Comparison of ENCODE assay signal across 32 mouse cellular contexts in genomic region chr17:32205345-32205744, GRCm38 (mm10). TPM values are rescaled to one million over a fixed set of nuclear protein-coding genes. Genes with fewer than 3 reads are reported as not detected.
DNase-seq lines count a peak whose midpoint lies in the region; TF ChIP-seq lines count a peak whose summit lies in the region.
"Had no signal": no experiment of that assay in that cellular context is flagged by ENCODE, and none has a peak within 500 bp of the region (broad histone marks: within the 10 kb centered on the region; RNA-seq: fewer than 3 reads in every experiment).

No protein-coding gene starts in this region.

- 44% methylated on average over 3 of the region's 3 CpGs for whole genome bisulfite sequencing in heart, adult 2 months
- 79% methylated on average over 3 of the region's 3 CpGs for WGBS in heart, embryonic 10.5 days

- H3K9me3 ChIP-seq in heart, embryonic 10.5 days, result no peaks in the 10 kb centered on the region
- H3K9me3 ChIP-seq: embryonic facial prominence, embryonic 10.5 days; embryonic facial prominence, embryonic 15.5 days; forebrain, embryonic 12.5 days; G1E; hindbrain, embryonic 12.5 days; intestine, embryonic 15.5 days; limb, embryonic 10.5 days; limb, embryonic 15.5 days; liver, embryonic 15.5 days; lung, embryonic 15.5 days; midbrain, embryonic 10.5 days; midbrain, embryonic 15.5 days; neural tube, embryonic 15.5 days had no signal

- H3K9ac ChIP-seq in heart, adult 2 months (ENCODE audit: low read depth, low read length), result no peak overlapping the region
- H3K9ac ChIP-seq: embryonic facial prominence, embryonic 15.5 days; forebrain, embryonic 12.5 days; forebrain, postnatal 0 days; hindbrain, embryonic 12.5 days; intestine, embryonic 15.5 days; limb, embryonic 15.5 days; liver, embryonic 15.5 days; lung, embryonic 15.5 days; midbrain, embryonic 15.5 days; neural tube, embryonic 15.5 days had no signal

- intact Hi-C loops in heart, adult 2 months (cut with DNase I), result loop anchor here (5.0 kb wide), 1 partner anchor 518 kb away; no protein-coding TSS in a partner anchor

- peaks cover 7% of the 10 kb centered on the region for H3K4me1 ChIP-seq in heart, adult 2 months (ENCODE audit: control insufficient read depth, insufficient read depth, low read length)
- H3K4me1 ChIP-seq in heart, embryonic 10.5 days, result peaks cover 24% of the 10 kb centered on the region
- H3K4me1 ChIP-seq: forebrain, embryonic 12.5 days; liver, embryonic 15.5 days; midbrain, embryonic 10.5 days; midbrain, embryonic 15.5 days had no signal

- no peak for TF ChIP-seq EP300 in heart, adult 2 months (IDR thresholded peaks at IDR 0.05; ENCODE audit: insufficient read depth, low read depth, low read length)

- no peak for TF ChIP-seq CTCF in heart, adult 2 months (IDR thresholded peaks at IDR 0.05)

- TF ChIP-seq POLR2A in heart, adult 2 months (IDR thresholded peaks at IDR 0.05; ENCODE audit: insufficient read depth, low read depth, low read length), result no peak

- H3K36me3 ChIP-seq in heart, adult 2 months (ENCODE audit: control insufficient read depth, insufficient read depth, low read length), result peaks cover 16% of the 10 kb centered on the region
- peaks cover 95% of the 10 kb centered on the region for H3K36me3 ChIP-seq in heart, embryonic 10.5 days

- DNase-seq in adrenal gland, postnatal 14 days, result peak; percentile 27
- no peak for DNase-seq in adrenal gland, adult 2 months
- DNase-seq in heart, adult 2 months, result peak in 1 of 2 experiments; percentile 49
- DNase-seq in heart, embryonic 10.5 days (ENCODE audit: low spot score), result no peak
- peak; percentile 14 for DNase-seq in kidney, postnatal 14 days
- DNase-seq in kidney, adult 11 months, result no peak
- DNase-seq in adipocyte (ENCODE audit: low spot score), result peak; percentile 90
- DNase-seq in spleen, adult 12 weeks (ENCODE audit: low spot score), result no peak
- DNase-seq: cerebellum, adult 8-10 months; cerebellum, postnatal 25 days; forebrain, postnatal 0 days; gastrocnemius, postnatal 36 days; kidney, postnatal 4 days; retina, postnatal 1 day; right cerebral cortex, postnatal 14 days; spleen, adult 18-20 months; thymus, postnatal 14 days had no signal

- peak overlapping the region; percentile 46 for H3K27ac ChIP-seq in heart, adult 2 months
- no peak overlapping the region for H3K27ac ChIP-seq in heart, embryonic 10.5 days
- H3K27ac ChIP-seq: embryonic facial prominence, embryonic 10.5 days; embryonic facial prominence, embryonic 15.5 days; forebrain, embryonic 12.5 days; hindbrain, embryonic 12.5 days; hindbrain, postnatal 0 days; intestine, embryonic 15.5 days; limb, embryonic 10.5 days; limb, embryonic 15.5 days; liver, embryonic 15.5 days; lung, embryonic 15.5 days; midbrain, embryonic 10.5 days; midbrain, embryonic 15.5 days; neural tube, embryonic 15.5 days had no signal

- no peaks in the 10 kb centered on the region for H3K27me3 ChIP-seq in heart, adult 2 months (ENCODE audit: control insufficient read depth, insufficient read depth, low read length)
- H3K27me3 ChIP-seq in heart, embryonic 10.5 days (ENCODE audit: insufficient read depth, poor library complexity, severe bottlenecking), result no peaks in the 10 kb centered on the region
- H3K27me3 ChIP-seq: embryonic facial prominence, embryonic 15.5 days; forebrain, embryonic 12.5 days; hindbrain, embryonic 12.5 days; intestine, embryonic 15.5 days; limb, embryonic 15.5 days; liver, embryonic 15.5 days; lung, embryonic 15.5 days; midbrain, embryonic 15.5 days; neural tube, embryonic 15.5 days had no signal

- no peaks in the 10 kb centered on the region for H3K79me2 ChIP-seq in heart, adult 2 months (replicated peaks; ENCODE audit: control insufficient read depth, insufficient read depth, low read length)

- no peak overlapping the region for H3K4me3 ChIP-seq in heart, adult 2 months
- no peak overlapping the region for H3K4me3 ChIP-seq in heart, embryonic 10.5 days
- H3K4me3 ChIP-seq: embryonic facial prominence, embryonic 10.5 days; embryonic facial prominence, embryonic 15.5 days; forebrain, embryonic 12.5 days; hindbrain, embryonic 12.5 days; intestine, embryonic 15.5 days; limb, embryonic 10.5 days; limb, embryonic 15.5 days; liver, embryonic 15.5 days; lung, embryonic 15.5 days; midbrain, embryonic 10.5 days; midbrain, embryonic 15.5 days; neural tube, embryonic 15.5 days had no signal

RNA-seq across cellular contexts. Expression of gene Ephx3, which starts 16.0 kb away (rescaled TPM):
- 0.22 and 0.30 TPM in 2 replicates for total RNA-seq in adrenal gland, postnatal 14 days (2021)
- total RNA-seq in adrenal gland, adult 2 months (2021), result under 1 TPM; 0.23 to 0.48 TPM
- polyA plus RNA-seq in adrenal gland, adult 2 months (2012; rRNA removed), result 0.81 and 0.96 TPM in 2 replicates
- total RNA-seq in heart, adult 2 months (2021), result 1 to 10 TPM; 1.1 to 1.3 TPM
- 2.6 and 2.9 TPM in 2 replicates for polyA plus RNA-seq in heart, adult 2 months (2012; rRNA removed)
- polyA plus RNA-seq in heart, embryonic 10.5 days (2016; fragmentation: Nextera tagmentation; extraction: Ambion mirVana), result not detected in 2 replicates
- total RNA-seq: megakaryocyte progenitor cell, adult 5-6 weeks had no signal
- polyA plus RNA-seq: forebrain, embryonic 12.5 days; limb, embryonic 10.5 days had no signal

RNA-seq across cellular contexts. Expression of gene Notch3, which starts 38.7 kb away (rescaled TPM):
- total RNA-seq in adrenal gland, postnatal 14 days (2021), result 22.9 and 26.2 TPM in 2 replicates
- 10 to 100 TPM in 1 of 2 experiments, 1 to 10 TPM in 1; 5.6 to 11.7 TPM for total RNA-seq in adrenal gland, adult 2 months (2021)
- polyA plus RNA-seq in adrenal gland, adult 2 months (2012; rRNA removed), result 35.5 and 44.3 TPM in 2 replicates
- 10 to 100 TPM; 24.2 to 30.6 TPM for total RNA-seq in heart, adult 2 months (2021)
- 22.5 and 32.1 TPM in 2 replicates for polyA plus RNA-seq in heart, adult 2 months (2012; rRNA removed)
- 5.7 and 13.7 TPM in 2 replicates for polyA plus RNA-seq in heart, embryonic 10.5 days (2016; fragmentation: Nextera tagmentation; extraction: Ambion mirVana)

Comparison
In these comparisons a context has a peak if more than half of its experiments do, and no peak if none do; other contexts are left out.
1. DNase-seq: peak in adrenal gland, postnatal 14 days (single experiment), kidney, postnatal 14 days (single experiment) and adipocyte (single experiment); none in adrenal gland, adult 2 months (single experiment), heart, embryonic 10.5 days (single experiment), kidney, adult 11 months (single experiment) and spleen, adult 12 weeks (single experiment).